Mouse (Mus musculus): ENCODE data around the gene Txk.

Txk gene

DNA sequence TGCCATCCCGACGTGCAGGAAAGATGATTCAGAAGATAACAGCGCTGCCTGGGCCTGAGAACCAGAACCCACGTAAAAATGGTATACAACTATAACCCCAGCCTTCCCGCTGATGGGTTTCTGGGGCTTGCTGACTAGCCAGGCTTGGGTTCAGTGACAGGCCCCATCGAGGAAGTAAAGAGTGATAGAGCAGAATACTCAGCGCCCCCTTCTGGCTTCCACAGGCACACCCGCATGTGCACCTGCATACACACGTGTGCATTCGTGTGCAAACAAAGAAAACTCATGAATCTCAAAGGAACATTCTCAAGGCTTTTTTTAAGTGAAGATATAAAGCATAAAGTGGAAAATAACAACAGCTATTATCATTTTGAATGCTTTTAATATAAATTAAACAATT, 106.4 kb downstream of the Txk start:
- DNase-seq (ENCODE audit: extremely low spot score, low read depth, low spot score), result no peak

All from hindlimb bud, embryonic 11.5 days (tissue).